Mouse (Mus musculus): ENCODE results near the gene Npsr1. TPM values are rescaled to one million over a fixed set of nuclear protein-coding genes. Genes with fewer than 3 reads are reported as not detected.

Npsr1 gene
- not detected in 2 replicates for polyA plus RNA-seq (2015; fragmentation: Nextera tagmentation; extraction: Ambion mirVana)

DNA sequence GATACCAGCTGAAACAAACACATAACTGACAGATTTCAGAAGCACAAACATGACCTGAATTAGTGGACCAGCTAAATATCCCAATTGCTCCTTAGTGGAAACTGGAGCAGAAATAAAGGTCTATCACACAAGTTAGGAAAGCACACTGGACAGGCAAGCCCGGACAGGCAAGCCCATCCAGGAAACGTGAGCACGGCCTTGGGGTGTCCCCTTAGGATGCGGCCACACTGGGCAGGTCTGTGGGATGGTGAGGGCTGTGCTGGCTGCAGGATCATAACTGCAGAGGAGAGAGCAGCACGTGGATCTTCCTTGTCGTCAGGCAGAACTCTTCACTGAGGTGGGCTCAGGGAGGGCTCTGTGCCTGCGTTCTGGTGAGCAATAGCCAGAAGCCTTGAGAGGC lies at the start of gene Npsr1:
TSS of gene Npsr1 (plus strand) at position 301 of the 400 bp plus-strand sequence.
- 65% methylated on average over 7 of the region's 7 CpGs for WGBS
- ATAC-seq (ENCODE audit: low FRiP score, low TSS enrichment), result no peak

DNA sequence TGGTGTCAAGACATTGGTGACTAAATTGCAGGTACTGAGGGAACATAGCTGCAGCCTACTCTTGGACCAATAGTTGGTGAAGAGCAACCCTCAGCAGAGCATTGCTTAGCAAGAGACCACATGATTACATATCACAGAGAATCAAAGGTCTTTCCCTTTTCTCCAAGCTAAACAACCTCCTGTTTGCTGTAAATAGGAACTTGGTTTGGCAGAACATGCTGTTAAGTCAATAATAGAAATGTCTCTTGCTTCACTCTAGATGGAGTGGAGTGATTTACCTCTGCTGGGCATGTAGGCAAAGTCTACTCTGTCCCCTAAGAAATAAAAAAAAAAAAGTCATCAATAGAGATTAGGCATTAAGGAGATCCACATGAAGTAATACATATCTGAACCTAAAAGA lies 46.3 kb upstream of the Npsr1 start:
- DNase-seq (ENCODE audit: low spot score) (no peak), ATAC-seq (ENCODE audit: low FRiP score, low TSS enrichment) (no peak)
- H3K4me1 ChIP-seq (replicated peaks; ENCODE audit: control insufficient read depth, insufficient read depth), result no peaks in the 10 kb centered on the region
- H3K4me3 ChIP-seq (ENCODE audit: low read depth, low read length), result no peak overlapping the region
- no peak overlapping the region for H3K9ac ChIP-seq (ENCODE audit: low read length)
- H3K36me3 ChIP-seq (ENCODE audit: control insufficient read depth, insufficient read depth, low read length), result no peaks in the 10 kb centered on the region
- no peak overlapping the region for H3K27ac ChIP-seq (replicated peaks)
- no peaks in the 10 kb centered on the region for H3K27me3 ChIP-seq (ENCODE audit: control insufficient read depth, insufficient read depth, low read length)
- no peaks in the 10 kb centered on the region for H3K9me3 ChIP-seq (ENCODE audit: control insufficient read depth, low read length)
- no peak overlapping the region for H3K4me2 ChIP-seq (replicated peaks; ENCODE audit: low read depth)
- TF ChIP-seq EP300 (optimal IDR thresholded peaks at IDR 0.05) (no peak), CTCF (IDR thresholded peaks at IDR 0.05; ENCODE audit: low read depth) (no peak)

More for the DNA sequence above, at the start of gene Npsr1:
- no peak within 1 kb of the TSS for H3K4me3 ChIP-seq (ENCODE audit: low read depth, low read length)
- H3K9ac ChIP-seq (ENCODE audit: low read length), result no peak within 1 kb of the TSS
- TF ChIP-seq CTCF (IDR thresholded peaks at IDR 0.05; ENCODE audit: low read depth), result no peak
- no peak for TF ChIP-seq EP300 (optimal IDR thresholded peaks at IDR 0.05)
- H3K27me3 ChIP-seq (ENCODE audit: control insufficient read depth, insufficient read depth, low read length), result no peaks in the 10 kb centered on the region
- H3K27ac ChIP-seq (replicated peaks), result no peak within 1 kb of the TSS
- no peaks in the 10 kb centered on the region for H3K4me1 ChIP-seq (replicated peaks; ENCODE audit: control insufficient read depth, insufficient read depth)
- H3K9me3 ChIP-seq (ENCODE audit: control insufficient read depth, low read length), result no peaks in the 10 kb centered on the region
- H3K36me3 ChIP-seq (ENCODE audit: control insufficient read depth, insufficient read depth, low read length), result no peaks in the 10 kb centered on the region
- H3K4me2 ChIP-seq (replicated peaks; ENCODE audit: low read depth), result no peak within 1 kb of the TSS
- no peak for DNase-seq (ENCODE audit: low spot score)

DNA sequence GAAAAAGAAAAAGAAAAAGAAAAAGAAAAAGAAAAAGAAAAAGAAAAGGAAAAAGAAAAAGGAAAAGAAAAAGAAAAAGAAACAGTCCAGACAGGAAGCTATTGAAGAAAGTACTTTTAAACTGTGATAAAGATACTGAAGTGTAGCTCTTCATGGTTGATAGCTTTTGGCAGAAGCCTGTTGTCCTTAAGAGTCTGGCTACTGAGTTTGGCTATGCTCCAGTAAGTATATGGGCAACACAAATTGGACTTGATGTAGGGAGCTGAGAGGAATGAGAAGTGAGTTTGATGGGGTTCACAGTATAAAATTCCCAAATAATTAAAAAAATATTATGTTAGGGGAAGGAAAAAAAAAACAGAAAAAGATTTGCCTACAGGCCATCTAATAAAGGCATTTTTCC lies 34.5 kb upstream of the Npsr1 start:
- TF ChIP-seq CTCF (IDR thresholded peaks at IDR 0.05; ENCODE audit: low read depth) (no peak), EP300 (optimal IDR thresholded peaks at IDR 0.05) (no peak)
- Histone ChIP-seq H3K27ac (replicated peaks) (no peak overlapping the region), H3K9ac (ENCODE audit: low read length) (no peak overlapping the region), H3K4me2 (replicated peaks; ENCODE audit: low read depth) (no peak overlapping the region), H3K4me1 (replicated peaks; ENCODE audit: control insufficient read depth, insufficient read depth) (no peaks in the 10 kb centered on the region), H3K9me3 (ENCODE audit: control insufficient read depth, low read length) (no peaks in the 10 kb centered on the region), H3K27me3 (ENCODE audit: control insufficient read depth, insufficient read depth, low read length) (no peaks in the 10 kb centered on the region), H3K36me3 (ENCODE audit: control insufficient read depth, insufficient read depth, low read length) (no peaks in the 10 kb centered on the region), H3K4me3 (ENCODE audit: low read depth, low read length) (no peak overlapping the region)
- ATAC-seq (ENCODE audit: low FRiP score, low TSS enrichment), result no peak
- no peak for DNase-seq (ENCODE audit: low spot score)

DNA sequence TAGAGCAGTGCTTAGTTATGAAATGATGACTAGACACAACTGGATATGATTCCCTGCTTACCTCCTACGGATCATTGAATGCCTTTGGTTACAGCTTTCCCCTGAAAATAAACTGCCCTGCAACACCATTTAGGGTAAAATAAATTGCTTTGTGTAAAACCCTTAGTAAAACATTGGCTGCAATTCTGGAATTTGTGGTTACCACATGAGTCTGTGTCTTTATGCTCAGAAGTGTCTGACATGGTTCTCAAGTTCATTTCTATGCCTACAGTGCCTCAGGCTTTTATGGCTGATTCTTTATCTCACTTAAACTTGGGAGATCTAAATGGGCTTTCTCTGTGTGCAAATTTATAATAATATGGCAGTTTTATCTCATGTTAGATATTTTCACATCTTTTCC lies 26.1 kb upstream of the Npsr1 start:
- no peak overlapping the region for H3K27ac ChIP-seq (replicated peaks)
- no peaks in the 10 kb centered on the region for H3K36me3 ChIP-seq (ENCODE audit: control insufficient read depth, insufficient read depth, low read length)
- H3K4me3 ChIP-seq (ENCODE audit: low read depth, low read length), result no peak overlapping the region
- no peaks in the 10 kb centered on the region for H3K27me3 ChIP-seq (ENCODE audit: control insufficient read depth, insufficient read depth, low read length)
- DNase-seq (ENCODE audit: low spot score) (no peak), ATAC-seq (ENCODE audit: low FRiP score, low TSS enrichment) (no peak)
- no peaks in the 10 kb centered on the region for H3K4me1 ChIP-seq (replicated peaks; ENCODE audit: control insufficient read depth, insufficient read depth)
- no peak for TF ChIP-seq CTCF (IDR thresholded peaks at IDR 0.05; ENCODE audit: low read depth)
- TF ChIP-seq EP300 (optimal IDR thresholded peaks at IDR 0.05), result no peak
- no peak overlapping the region for H3K4me2 ChIP-seq (replicated peaks; ENCODE audit: low read depth)
- H3K9ac ChIP-seq (ENCODE audit: low read length), result no peak overlapping the region
- no peaks in the 10 kb centered on the region for H3K9me3 ChIP-seq (ENCODE audit: control insufficient read depth, low read length)
- WGBS, result 37% methylated on average over 1 of the region's 1 CpGs

DNA sequence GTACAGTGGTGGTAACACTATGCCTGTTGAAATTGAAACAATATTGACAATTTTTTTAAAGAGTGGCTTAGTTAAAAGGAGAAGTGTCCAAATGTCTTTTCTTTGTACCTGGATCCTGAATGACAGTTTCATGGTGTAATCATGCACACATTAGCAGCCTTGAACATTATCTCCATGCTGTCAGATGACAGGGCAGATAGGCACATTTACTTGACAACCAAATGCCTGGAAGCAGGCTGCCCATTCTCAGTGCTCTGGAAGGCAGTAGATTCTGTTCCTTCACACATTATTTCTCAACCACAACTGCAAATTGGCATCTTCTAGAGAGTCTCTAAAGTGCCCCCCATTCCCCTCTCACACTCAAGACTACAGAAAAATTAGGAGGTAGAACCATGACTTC lies 20.2 kb upstream of the Npsr1 start:
- no peak overlapping the region for H3K27ac ChIP-seq (replicated peaks)
- no peaks in the 10 kb centered on the region for H3K9me3 ChIP-seq (ENCODE audit: control insufficient read depth, low read length)
- no peak for TF ChIP-seq EP300 (optimal IDR thresholded peaks at IDR 0.05)
- TF ChIP-seq CTCF (IDR thresholded peaks at IDR 0.05; ENCODE audit: low read depth), result no peak
- no peaks in the 10 kb centered on the region for H3K36me3 ChIP-seq (ENCODE audit: control insufficient read depth, insufficient read depth, low read length)
- ATAC-seq (ENCODE audit: low FRiP score, low TSS enrichment), result no peak
- H3K4me2 ChIP-seq (replicated peaks; ENCODE audit: low read depth), result no peak overlapping the region
- H3K27me3 ChIP-seq (ENCODE audit: control insufficient read depth, insufficient read depth, low read length), result no peaks in the 10 kb centered on the region
- no peak for DNase-seq (ENCODE audit: low spot score)
- no peak overlapping the region for H3K9ac ChIP-seq (ENCODE audit: low read length)
- H3K4me3 ChIP-seq (ENCODE audit: low read depth, low read length), result no peak overlapping the region
- no peaks in the 10 kb centered on the region for H3K4me1 ChIP-seq (replicated peaks; ENCODE audit: control insufficient read depth, insufficient read depth)

DNA sequence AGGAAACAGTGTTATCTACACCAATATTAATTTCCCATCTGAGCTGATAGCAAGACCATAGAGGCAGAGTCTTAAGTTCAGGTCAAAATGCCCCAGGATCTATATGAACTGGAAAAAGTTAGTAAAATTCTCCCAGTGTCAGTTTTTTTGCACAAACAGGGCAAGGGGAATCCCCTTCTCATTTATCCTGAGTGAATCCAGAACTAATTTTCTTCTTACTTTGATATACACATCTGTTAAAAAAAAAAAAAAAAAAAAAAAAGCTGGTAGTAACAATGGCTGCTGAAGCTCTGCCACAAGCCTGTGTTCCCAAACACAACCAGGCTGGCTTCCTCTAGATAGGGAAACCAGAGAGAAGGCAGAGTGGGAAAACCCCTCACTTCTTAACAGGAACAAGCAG lies 5.9 kb upstream of the Npsr1 start:
- Histone ChIP-seq H3K27ac (replicated peaks) (no peak overlapping the region), H3K9ac (ENCODE audit: low read length) (no peak overlapping the region), H3K27me3 (ENCODE audit: control insufficient read depth, insufficient read depth, low read length) (no peaks in the 10 kb centered on the region), H3K9me3 (ENCODE audit: control insufficient read depth, low read length) (no peaks in the 10 kb centered on the region), H3K4me2 (replicated peaks; ENCODE audit: low read depth) (no peak overlapping the region), H3K36me3 (ENCODE audit: control insufficient read depth, insufficient read depth, low read length) (no peaks in the 10 kb centered on the region), H3K4me1 (replicated peaks; ENCODE audit: control insufficient read depth, insufficient read depth) (no peaks in the 10 kb centered on the region), H3K4me3 (ENCODE audit: low read depth, low read length) (no peak overlapping the region)
- TF ChIP-seq EP300 (optimal IDR thresholded peaks at IDR 0.05), result no peak
- no peak for TF ChIP-seq CTCF (IDR thresholded peaks at IDR 0.05; ENCODE audit: low read depth)
- DNase-seq (ENCODE audit: low spot score) (no peak), ATAC-seq (ENCODE audit: low FRiP score, low TSS enrichment) (no peak)

Data from stomach, postnatal 0 days (tissue).